Mouse (Mus musculus): Measurements from ENCODE around the gene Car10.
A peak's percentile ranks its signal among the peaks of the same experiment; 100 is the strongest.

The Car10 gene

DNA sequence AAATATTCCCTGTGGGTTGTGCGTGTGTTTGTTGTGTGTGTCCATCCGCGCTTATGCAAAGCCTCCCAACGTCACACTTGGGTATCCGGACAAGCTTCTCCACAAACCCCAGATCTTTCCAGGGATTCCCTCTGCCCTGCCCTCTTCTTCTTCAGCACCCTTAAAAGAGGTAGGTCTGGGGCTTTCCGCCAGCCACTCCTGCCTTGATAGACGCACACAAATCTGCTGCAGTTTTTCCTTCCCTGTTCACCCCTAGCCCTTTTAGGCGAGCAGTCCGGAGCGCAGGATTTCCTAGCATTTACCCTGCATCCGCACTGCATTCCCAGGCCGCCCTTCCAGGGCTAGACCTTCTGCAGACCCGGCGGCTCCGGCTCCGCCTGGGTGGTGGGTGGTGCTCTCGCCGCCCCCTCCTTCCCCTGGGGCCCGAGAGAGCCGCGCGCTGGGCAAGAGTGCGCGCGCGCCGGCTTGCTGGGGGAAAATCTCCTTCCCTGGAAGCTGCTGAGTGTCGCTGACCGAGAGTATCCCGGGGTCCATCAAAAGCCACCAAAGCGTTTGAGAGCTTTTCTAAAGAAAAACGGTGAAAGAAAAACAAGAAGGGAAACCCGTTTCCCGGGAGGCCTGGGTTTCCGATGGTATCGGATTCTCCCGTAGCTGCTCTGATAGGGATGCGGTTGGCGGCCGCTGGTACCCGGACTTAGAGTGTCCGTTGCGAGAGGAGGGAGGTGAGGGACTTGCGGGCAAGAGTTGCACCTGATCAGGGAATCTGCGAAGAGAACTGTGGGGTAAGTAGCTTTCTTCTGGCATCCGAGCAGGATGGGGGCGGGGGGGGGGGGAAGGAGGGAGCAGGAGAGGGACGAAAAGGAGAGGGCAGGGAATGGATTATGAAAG, at the start of gene Car10:
TSS of gene Car10 (plus strand) at position 88 of the 888 bp plus-strand sequence.
- peak in 1 of 2 experiments; percentile 38 for DNase-seq (ENCODE audit: low spot score in 2 of 2)

GRCm38 (mm10) chr11:93065021-93065420, 32.8 kb upstream of the Car10 start:
- DNase-seq (ENCODE audit: low spot score in 2 of 2) = no peak

- DNase-seq (ENCODE audit: low spot score in 2 of 2) = no peak
Measured at GRCm38 (mm10) chr11:93065656-93066181, 32.1 kb upstream of the Car10 start.

DNA sequence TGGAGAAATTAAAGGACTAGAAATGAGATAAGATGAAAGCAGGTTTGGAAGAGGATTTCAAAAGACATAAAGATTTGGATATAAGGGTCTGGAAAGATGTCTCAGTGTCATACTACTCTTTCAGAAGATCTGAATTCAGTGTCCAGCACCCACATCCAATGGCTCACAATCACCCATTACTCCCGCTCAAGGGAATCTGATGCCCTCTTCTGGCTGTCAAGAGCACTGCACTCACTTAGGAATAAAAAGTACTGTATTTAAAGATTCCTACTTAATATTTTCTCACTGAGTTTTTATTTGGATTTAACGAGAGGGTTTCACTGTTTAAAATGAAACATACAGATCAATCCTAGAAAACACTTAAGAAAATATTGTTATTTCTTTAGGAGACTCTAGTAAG, 2.2 kb upstream of the Car10 start:
- no peak for DNase-seq (ENCODE audit: low spot score in 2 of 2)

DNA sequence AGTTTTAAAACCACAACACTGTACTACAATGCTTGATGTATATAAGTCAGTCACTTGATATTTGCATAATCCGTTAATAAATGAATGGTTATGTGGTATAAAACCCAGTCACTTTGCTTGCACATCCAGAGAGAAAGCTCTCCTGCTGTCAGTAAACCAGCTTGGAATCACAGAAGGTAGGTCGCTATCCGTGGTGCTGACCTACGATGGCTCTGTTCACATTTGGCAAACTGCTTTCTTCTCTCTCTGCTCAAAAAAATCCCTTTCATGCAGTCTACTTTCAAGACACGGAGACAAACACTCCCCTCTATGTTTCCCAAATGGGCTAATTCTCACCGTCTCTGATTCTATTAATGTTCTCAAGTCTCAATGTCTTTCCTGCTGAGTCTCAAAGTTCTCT, 827 bp upstream of the Car10 start:
- DNase-seq (ENCODE audit: low spot score in 2 of 2) = peak in 1 of 2 experiments; percentile 8

- DNase-seq (ENCODE audit: low spot score in 2 of 2) = peak in 1 of 2 experiments; percentile 14
Measured at GRCm38 (mm10) chr11:93097431-93097851, 387 bp upstream of the Car10 start.

- DNase-seq (ENCODE audit: low spot score in 2 of 2) = peak; percentile 58 to 63
Measured at GRCm38 (mm10) chr11:93098933-93099381, 1.1 kb downstream of the Car10 start.

- peak in 1 of 2 experiments; percentile 36 for DNase-seq (ENCODE audit: low spot score in 2 of 2)
Measured at GRCm38 (mm10) chr11:93099431-93100370, 1.9 kb downstream of the Car10 start.

DNA sequence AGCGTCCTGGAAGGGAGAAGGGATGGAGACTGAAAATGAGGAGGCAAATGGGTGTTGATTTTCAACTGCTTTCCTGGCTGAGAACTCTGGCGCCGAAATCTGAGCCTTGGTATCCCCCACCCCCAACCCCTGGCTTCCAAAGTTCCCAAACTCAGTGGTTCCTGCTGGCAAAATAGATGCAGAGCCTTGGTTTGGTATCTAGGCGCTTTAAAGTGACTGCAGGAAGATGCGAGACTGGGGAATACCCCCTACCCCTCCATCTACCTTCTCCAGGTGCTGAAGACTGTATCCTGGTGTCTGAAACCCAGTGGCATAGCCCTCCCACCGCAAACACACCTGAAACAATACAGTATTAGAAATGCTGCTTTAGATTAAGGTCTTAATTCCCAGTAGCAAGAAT, 2.8 kb downstream of the Car10 start:
- no peak for DNase-seq (ENCODE audit: low spot score in 2 of 2)

DNA sequence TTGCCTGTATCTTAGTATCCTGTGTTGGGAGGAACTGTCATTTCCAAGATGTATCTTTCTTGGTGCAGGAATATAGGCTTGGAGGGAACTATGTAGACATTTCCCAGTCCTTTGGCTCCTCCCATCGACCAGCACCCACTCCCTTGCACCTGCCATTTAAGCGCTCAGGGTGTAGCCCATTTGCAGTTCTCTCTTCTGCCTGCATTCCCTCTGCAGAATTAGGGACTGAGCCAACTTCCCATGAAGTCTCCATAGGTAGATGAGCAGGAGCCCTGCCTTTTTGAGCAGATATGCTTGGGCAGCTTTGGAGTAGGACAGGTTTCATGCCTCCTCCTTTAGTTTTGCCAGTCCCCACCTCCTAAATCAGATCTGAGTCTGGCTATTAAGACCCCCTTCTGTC, 3.3 kb downstream of the Car10 start:
- DNase-seq (ENCODE audit: low spot score in 2 of 2) = no peak

DNA sequence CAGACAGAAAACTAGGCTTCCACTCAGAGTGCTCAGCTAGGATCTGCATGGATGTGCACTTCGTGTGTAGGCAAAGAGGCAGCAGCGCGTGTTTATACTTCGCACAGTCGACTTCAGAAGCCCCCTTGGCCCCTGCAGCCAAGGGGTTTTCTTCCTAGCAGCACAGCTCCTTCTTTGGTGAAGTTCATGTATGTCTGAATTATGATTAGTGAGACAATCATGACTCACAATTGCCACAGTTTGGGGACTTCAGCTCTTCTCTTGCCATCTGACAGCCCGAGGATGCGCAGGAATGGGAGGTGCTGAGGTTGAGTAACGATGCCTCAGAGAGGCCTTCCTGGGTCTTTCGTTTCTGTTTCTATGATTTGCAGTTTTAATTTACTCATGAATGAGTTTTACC, 4.5 kb downstream of the Car10 start:
- DNase-seq (ENCODE audit: low spot score in 2 of 2) = no peak

DNA sequence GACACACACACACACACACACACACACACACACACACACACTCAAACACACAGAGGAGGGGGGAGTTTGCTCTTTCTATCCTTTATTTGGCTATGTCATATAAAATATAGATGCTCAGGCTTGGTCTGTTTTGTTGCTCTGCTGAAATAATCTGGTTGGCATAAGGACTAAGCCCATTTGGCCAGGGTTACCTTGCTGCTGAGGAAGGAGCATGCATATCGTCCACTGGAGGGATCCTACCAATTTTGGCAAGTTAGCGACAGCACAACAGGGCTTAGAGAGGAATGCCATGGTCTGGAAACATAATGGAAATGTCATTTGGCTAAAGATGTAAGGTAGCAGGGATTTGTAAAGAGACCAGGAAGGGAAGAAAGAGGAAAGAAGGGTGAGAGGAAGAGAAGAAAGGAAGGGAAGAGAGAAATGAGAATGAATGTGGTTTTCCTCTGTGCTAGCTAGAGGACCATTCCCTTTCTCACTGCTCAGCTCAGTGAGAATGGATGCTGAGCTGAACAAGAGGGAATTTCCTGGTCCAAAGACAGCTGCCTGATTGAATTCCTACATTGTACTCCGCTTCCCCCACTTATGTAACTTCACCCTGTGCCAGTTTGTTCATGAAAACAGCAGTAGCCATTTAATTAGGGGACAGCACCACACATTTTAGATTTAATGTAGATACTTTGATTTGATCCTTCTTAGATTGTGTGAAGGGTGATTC, 5.4 kb downstream of the Car10 start:
- DNase-seq (ENCODE audit: low spot score in 2 of 2) = no peak

- no peak for DNase-seq (ENCODE audit: low spot score in 2 of 2)
Measured at GRCm38 (mm10) chr11:93109451-93109850, 11.6 kb downstream of the Car10 start.

DNA sequence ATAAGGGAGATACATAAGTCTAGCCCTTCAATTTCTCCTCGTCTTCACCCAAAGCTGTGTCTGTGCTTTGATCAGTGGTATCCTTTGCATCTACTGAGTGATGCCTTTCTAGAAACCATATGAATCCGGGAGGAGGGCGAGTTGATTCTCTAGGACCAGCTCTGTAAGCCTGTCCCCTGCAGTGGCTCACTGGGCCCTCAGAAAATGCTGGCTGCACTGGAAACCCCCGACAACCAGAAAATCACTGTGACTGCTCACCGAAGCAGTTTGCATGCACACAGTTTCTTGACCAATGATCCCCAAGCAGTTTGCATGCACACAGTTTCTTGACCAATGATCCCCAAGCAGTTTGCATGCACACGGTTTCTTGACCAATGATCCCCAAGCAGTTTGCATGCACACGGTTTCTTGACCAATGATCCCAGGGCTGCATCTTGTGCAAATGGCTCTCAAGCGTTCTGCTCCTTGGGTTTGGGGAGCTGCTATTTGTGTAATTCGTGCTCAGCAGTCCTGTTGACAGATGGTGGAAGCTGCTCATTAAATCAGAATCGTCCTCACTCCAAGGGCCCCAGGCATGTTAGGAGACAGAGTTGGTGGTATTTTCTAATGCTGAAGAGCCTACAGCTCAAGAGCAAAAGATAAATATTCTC, 23.1 kb downstream of the Car10 start:
- no peak for DNase-seq (ENCODE audit: low spot score in 2 of 2)

GRCm38 (mm10) chr11:93123691-93124090, 25.9 kb downstream of the Car10 start:
- DNase-seq (ENCODE audit: low spot score in 2 of 2) = no peak

- DNase-seq (ENCODE audit: low spot score in 2 of 2) = no peak
Measured at GRCm38 (mm10) chr11:93126466-93126865, 28.6 kb downstream of the Car10 start.

DNA sequence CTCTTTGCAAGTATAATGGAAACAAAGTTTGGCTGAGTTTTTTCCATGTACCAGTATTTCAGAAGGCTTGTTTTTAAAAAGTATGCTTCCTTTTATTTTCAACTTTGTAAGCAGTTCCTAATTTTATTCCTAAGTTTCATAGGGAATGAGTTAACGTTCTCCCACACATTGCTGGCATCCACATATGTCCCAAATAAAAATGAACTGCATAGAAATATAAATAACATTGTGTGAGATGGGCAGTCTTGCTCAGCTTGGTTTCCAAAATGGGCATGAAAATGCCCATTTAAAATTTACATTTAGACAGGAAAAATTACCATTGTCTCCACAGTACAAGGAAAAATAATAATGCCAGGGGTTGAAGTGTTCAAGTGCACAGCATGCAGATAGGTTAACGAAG, 30.7 kb downstream of the Car10 start:
- no peak for DNase-seq (ENCODE audit: low spot score in 2 of 2)

DNA sequence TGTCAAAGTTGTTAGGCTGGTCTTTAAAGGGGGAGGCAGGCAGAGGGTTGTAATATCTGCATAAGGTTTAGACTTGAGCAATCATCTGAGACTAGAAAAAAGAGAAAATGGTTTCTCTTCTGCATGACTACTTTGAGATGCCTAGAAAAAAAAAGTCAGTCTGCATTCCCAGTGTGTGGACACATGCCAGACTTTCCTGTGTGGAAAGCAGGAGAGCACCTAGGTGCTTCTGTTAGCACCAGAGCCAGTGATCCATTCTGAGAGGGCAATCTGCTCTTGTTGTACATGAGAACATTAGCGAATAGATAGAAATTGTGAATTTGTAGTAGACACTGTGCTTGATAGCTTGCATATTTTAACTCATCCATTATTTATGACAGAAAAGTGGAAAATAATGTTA, 40.0 kb downstream of the Car10 start:
- no peak for DNase-seq (ENCODE audit: low spot score in 2 of 2)

DNA sequence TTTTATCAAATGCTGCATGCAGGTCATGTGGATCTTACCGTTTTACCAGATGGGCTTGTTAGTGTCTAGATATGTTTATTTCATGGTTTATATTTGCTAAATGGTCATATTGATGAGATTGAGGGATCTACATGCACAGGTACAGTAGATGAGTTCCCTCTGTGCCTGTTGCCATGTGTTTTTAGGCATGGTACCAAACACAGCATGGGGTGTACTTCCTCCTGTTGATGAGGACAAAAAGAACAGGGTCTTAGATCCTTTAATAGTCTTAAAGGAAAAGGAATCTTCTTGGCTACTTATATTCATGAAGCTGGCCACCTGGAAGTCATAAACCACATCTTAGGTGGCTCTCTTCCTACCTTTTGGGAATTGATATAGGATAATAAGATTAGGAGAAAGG, 43.9 kb downstream of the Car10 start:
- DNase-seq (ENCODE audit: low spot score in 2 of 2) = no peak

- peak in 1 of 2 experiments; percentile 34 for DNase-seq (ENCODE audit: low spot score in 2 of 2)
Measured at GRCm38 (mm10) chr11:93144544-93144943, 46.7 kb downstream of the Car10 start.

GRCm38 (mm10) chr11:93154910-93155309, 57.1 kb downstream of the Car10 start:
- no peak for DNase-seq (ENCODE audit: low spot score in 2 of 2)

Data from cerebellum, postnatal 4 days (tissue).